Mouse (Mus musculus) liver, postnatal 0 days (tissue): Measurements from ENCODE around the gene Qser1.

Source experiments
- CTCF ChIP-seq: sonication (generic); IDR thresholded peaks from 2 replicates; pipeline ENCODE4 v1.5.1; 2016; ENCODE audit warnings: antibody characterized with exemption, low read depth
- EP300 ChIP-seq: IDR thresholded peaks from 2 replicates; pipeline ENCODE4 v1.6.1; 2016; ENCODE audit warnings: antibody characterized with exemption, low read depth, mild to moderate bottlenecking

GRCm38 (mm10) chr2:104859060-104859459, 42.5 kb upstream of the Qser1 start:
- TF ChIP-seq CTCF (no peak), EP300 (no peak)
